In the genomic region with DNA sequence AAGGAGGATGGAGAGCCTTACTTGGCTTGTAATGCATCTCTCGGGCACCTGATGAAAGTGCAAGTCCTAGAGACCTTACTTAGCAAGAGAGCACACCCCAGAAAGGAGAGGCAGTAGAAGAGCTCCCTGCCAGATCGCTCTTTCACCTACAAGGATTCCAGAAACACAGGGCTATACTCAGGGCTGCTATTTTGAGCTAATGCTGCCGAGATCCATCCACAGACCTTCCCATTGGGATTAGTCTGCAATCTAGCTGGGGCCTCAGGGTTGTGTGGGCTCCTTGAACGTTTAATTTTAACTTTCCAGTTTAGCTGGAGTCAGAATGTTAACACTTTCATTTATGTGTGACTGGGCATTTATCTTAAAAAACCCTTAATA, we compare ENCODE assay signal across 28 mouse cellular contexts.
A peak's percentile ranks its signal among the peaks of the same experiment; 100 is the strongest.
DNase-seq lines count a peak whose midpoint lies in the region; ATAC-seq and TF ChIP-seq lines count a peak whose summit lies in the region.
"Had no signal": no experiment of that assay in that cellular context is flagged by ENCODE, and none has a peak within 500 bp of the region (broad histone marks: within the 10 kb centered on the region; RNA-seq: fewer than 3 reads in every experiment).

No protein-coding gene starts in this region.

- TF ChIP-seq CTCF in gastrocnemius, adult 2 months (IDR thresholded peaks at IDR 0.05), result no peak

- no peak overlapping the region for H3K4me3 ChIP-seq in gastrocnemius, adult 2 months
- no peak overlapping the region for H3K4me3 ChIP-seq in heart, embryonic 12.5 days
- H3K4me3 ChIP-seq in neural tube, embryonic 13.5 days, result no peak overlapping the region
- no peak overlapping the region for H3K4me3 ChIP-seq in neural tube, embryonic 15.5 days (replicated peaks)
- H3K4me3 ChIP-seq in limb, embryonic 10.5 days, result no peak overlapping the region
- H3K4me3 ChIP-seq: erythroblast, embryonic 14.5 days; forebrain, embryonic 12.5 days; intestine, embryonic 15.5 days; liver, embryonic 12.5 days; megakaryocyte, embryonic 14.5 days had no signal

- H3K27ac ChIP-seq in gastrocnemius, adult 2 months, result peak overlapping the region; percentile 3; the same call in 1 of the 2 replicates
- peak overlapping the region; percentile 56 for H3K27ac ChIP-seq in heart, embryonic 12.5 days (ENCODE audit: poor library complexity, severe bottlenecking)
- H3K27ac ChIP-seq in neural tube, embryonic 13.5 days (replicated peaks), result peak overlapping the region; percentile 55; the same call in 1 of the 2 replicates
- H3K27ac ChIP-seq in neural tube, embryonic 15.5 days (replicated peaks), result no peak overlapping the region; the same call in 1 of the 2 replicates
- peak overlapping the region; percentile 58; the same call in 1 of the 2 replicates for H3K27ac ChIP-seq in limb, embryonic 10.5 days
- H3K27ac ChIP-seq: forebrain, embryonic 12.5 days; hindbrain, postnatal 0 days; intestine, embryonic 15.5 days; kidney, postnatal 0 days; liver, embryonic 12.5 days; stomach, postnatal 0 days had no signal

- no peaks in the 10 kb centered on the region for H3K36me3 ChIP-seq in heart, embryonic 12.5 days
- no peaks in the 10 kb centered on the region for H3K36me3 ChIP-seq in neural tube, embryonic 13.5 days
- no peaks in the 10 kb centered on the region for H3K36me3 ChIP-seq in neural tube, embryonic 15.5 days
- H3K36me3 ChIP-seq in limb, embryonic 10.5 days, result peaks cover 36% of the 10 kb centered on the region
- H3K36me3 ChIP-seq: forebrain, embryonic 12.5 days; intestine, embryonic 15.5 days; liver, embryonic 12.5 days had no signal

- no peak for ATAC-seq in heart, embryonic 12.5 days (ENCODE audit: insufficient number of reproducible peaks, low FRiP score)
- no peak for ATAC-seq in neural tube, embryonic 13.5 days (ENCODE audit: low read depth)
- ATAC-seq in neural tube, embryonic 15.5 days (ENCODE audit: low FRiP score), result no peak
- no peak for ATAC-seq in erythroid progenitor cell, adult 5-6 weeks (replicated peaks; ENCODE audit: low FRiP score, poor library complexity, severe bottlenecking)
- ATAC-seq: activated CD4-positive, CD25-positive, alpha-beta regulatory T cell, adult 4 months; hindbrain, postnatal 0 days; intestine, embryonic 15.5 days; liver, embryonic 12.5 days; lung, postnatal 0 days had no signal

- no peaks in the 10 kb centered on the region for H3K9me3 ChIP-seq in heart, embryonic 12.5 days (replicated peaks)
- H3K9me3 ChIP-seq in neural tube, embryonic 13.5 days, result no peaks in the 10 kb centered on the region
- H3K9me3 ChIP-seq in neural tube, embryonic 15.5 days (replicated peaks), result no peaks in the 10 kb centered on the region
- H3K9me3 ChIP-seq in limb, embryonic 10.5 days (replicated peaks), result no peaks in the 10 kb centered on the region
- H3K9me3 ChIP-seq: forebrain, embryonic 12.5 days; intestine, embryonic 15.5 days; liver, embryonic 12.5 days; megakaryocyte, embryonic 14.5 days had no signal

- intact Hi-C loops in gastrocnemius, adult 2 months (cut with DNase I), result no loop called here
- intact Hi-C loops in heart, postnatal 36 days (cut with DNase I), result no loop called here

- H3K4me2 ChIP-seq in heart, embryonic 12.5 days, result no peak overlapping the region
- H3K4me2 ChIP-seq in neural tube, embryonic 13.5 days, result no peak overlapping the region
- no peak overlapping the region for H3K4me2 ChIP-seq in neural tube, embryonic 15.5 days
- H3K4me2 ChIP-seq: forebrain, embryonic 12.5 days; intestine, embryonic 15.5 days; liver, embryonic 12.5 days had no signal

- H3K27me3 ChIP-seq in heart, embryonic 12.5 days (replicated peaks), result no peaks in the 10 kb centered on the region
- H3K27me3 ChIP-seq in neural tube, embryonic 13.5 days, result no peaks in the 10 kb centered on the region
- no peaks in the 10 kb centered on the region for H3K27me3 ChIP-seq in neural tube, embryonic 15.5 days (replicated peaks)
- no peaks in the 10 kb centered on the region for H3K27me3 ChIP-seq in limb, embryonic 10.5 days (ENCODE audit: low read depth, poor library complexity, severe bottlenecking)
- H3K27me3 ChIP-seq: CH12.LX; forebrain, embryonic 12.5 days; intestine, embryonic 15.5 days; liver, embryonic 12.5 days; megakaryocyte, embryonic 14.5 days had no signal

- no peak overlapping the region for H3K9ac ChIP-seq in heart, embryonic 12.5 days
- H3K9ac ChIP-seq in neural tube, embryonic 13.5 days, result no peak overlapping the region
- no peak overlapping the region for H3K9ac ChIP-seq in neural tube, embryonic 15.5 days (replicated peaks)
- H3K9ac ChIP-seq: forebrain, embryonic 12.5 days; intestine, embryonic 15.5 days; liver, embryonic 12.5 days; liver, postnatal 0 days had no signal

- 40% methylated on average over 4 of the region's 4 CpGs for WGBS in heart, embryonic 12.5 days
- 40% methylated on average over 4 of the region's 4 CpGs for WGBS in neural tube, embryonic 13.5 days
- 39% methylated on average over 4 of the region's 4 CpGs for WGBS in neural tube, embryonic 15.5 days
- WGBS in limb, embryonic 10.5 days, result 79% methylated on average over 4 of the region's 4 CpGs

- peaks cover 41% of the 10 kb centered on the region for H3K4me1 ChIP-seq in heart, embryonic 12.5 days (replicated peaks)
- H3K4me1 ChIP-seq in neural tube, embryonic 13.5 days (replicated peaks), result peaks cover 59% of the 10 kb centered on the region
- peaks cover 37% of the 10 kb centered on the region for H3K4me1 ChIP-seq in neural tube, embryonic 15.5 days
- peaks cover 75% of the 10 kb centered on the region for H3K4me1 ChIP-seq in limb, embryonic 10.5 days
- H3K4me1 ChIP-seq: liver, embryonic 12.5 days; megakaryocyte, embryonic 14.5 days had no signal

- DNase-seq in gastrocnemius, adult 2 months, result no peak
- no peak for DNase-seq in gastrocnemius, adult 8-10 months (ENCODE audit: low spot score in 2 of 2)
- DNase-seq in heart, postnatal 36 days, result no peak
- DNase-seq in limb, embryonic 10.5 days (ENCODE audit: low spot score), result no peak
- DNase-seq: adrenal gland, adult 8-10 months; cerebellum, adult 2 months; cerebellum, postnatal 14 days; gastrocnemius, postnatal 25 days; kidney, adult 2 months; kidney, postnatal 4 days; liver, postnatal 0 days; lung, postnatal 4 days; midbrain, embryonic 14.5 days had no signal
